Mouse (Mus musculus): Measurements from ENCODE around the gene Fkbp5. TPM values are rescaled to one million over a fixed set of nuclear protein-coding genes. Genes with fewer than 3 reads are reported as not detected.
A peak's percentile ranks its signal among the peaks of the same experiment; 100 is the strongest.

Gene Fkbp5
- polyA plus RNA-seq, 1 experiment from 2014 or later: 37.9 TPM

GRCm38 (mm10) chr17:28521071-28521726 lies 3.9 kb upstream of the Fkbp5 start:
- DNase-seq (ENCODE audit: low spot score): no peak
- WGBS: 65% methylated on average over 5 of the region's 5 CpGs
- no peaks in the 10 kb centered on the region for H3K36me3 ChIP-seq
- H3K4me1 ChIP-seq (replicated peaks): peaks cover 43% of the 10 kb centered on the region
- H3K27ac ChIP-seq: no peak overlapping the region
- no peaks in the 10 kb centered on the region for H3K9me3 ChIP-seq
- H3K4me3 ChIP-seq: no peak overlapping the region
- H3K27me3 ChIP-seq (ENCODE audit: insufficient read depth, poor library complexity, severe bottlenecking): peaks cover 80% of the 10 kb centered on the region

GRCm38 (mm10) chr17:28520561-28520960 lies 3.2 kb upstream of the Fkbp5 start:
- Histone ChIP-seq H3K27me3 (ENCODE audit: insufficient read depth, poor library complexity, severe bottlenecking) (peaks cover 87% of the 10 kb centered on the region), H3K27ac (no peak overlapping the region), H3K4me3 (no peak overlapping the region), H3K9me3 (no peaks in the 10 kb centered on the region), H3K36me3 (no peaks in the 10 kb centered on the region), H3K4me1 (replicated peaks) (peaks cover 47% of the 10 kb centered on the region)
- 85% methylated on average over 4 of the region's 4 CpGs for WGBS
- no peak for DNase-seq (ENCODE audit: low spot score)

DNA sequence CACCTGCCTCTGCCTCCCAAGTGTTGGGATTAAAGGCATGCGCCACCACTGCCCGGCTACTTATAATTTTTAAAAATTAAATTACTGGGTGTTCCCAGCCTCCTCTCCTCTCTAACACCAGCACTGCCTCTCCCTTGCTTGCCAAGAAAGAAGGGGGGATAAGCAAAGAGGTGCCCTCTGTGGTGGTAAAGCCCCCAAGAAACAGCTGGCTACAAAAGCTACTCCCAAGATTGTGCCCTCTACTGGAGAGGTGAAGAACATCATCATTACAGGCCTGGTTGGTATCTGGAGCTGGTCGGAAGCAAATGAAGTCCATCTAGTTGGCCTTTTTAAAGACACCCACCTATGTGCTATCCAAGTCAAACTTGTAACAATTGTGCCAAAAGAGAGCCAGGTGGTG lies 2.5 kb upstream of the Fkbp5 start:
- no peak for DNase-seq (ENCODE audit: low spot score)
- no peaks in the 10 kb centered on the region for H3K36me3 ChIP-seq
- WGBS: 93% methylated on average over 3 of the region's 3 CpGs
- no peaks in the 10 kb centered on the region for H3K9me3 ChIP-seq
- no peak overlapping the region for H3K27ac ChIP-seq
- peaks cover 91% of the 10 kb centered on the region for H3K27me3 ChIP-seq (ENCODE audit: insufficient read depth, poor library complexity, severe bottlenecking)
- peaks cover 55% of the 10 kb centered on the region for H3K4me1 ChIP-seq (replicated peaks)
- H3K4me3 ChIP-seq: no peak overlapping the region

- Histone ChIP-seq H3K27ac (peak overlapping the region; percentile 88), H3K27me3 (ENCODE audit: insufficient read depth, poor library complexity, severe bottlenecking) (peaks cover 81% of the 10 kb centered on the region)
- 22% methylated on average over 8 of the region's 8 CpGs for WGBS
These were observed 1.3 kb upstream of the Fkbp5 start for GRCm38 (mm10) chr17:28518615-28519071.

GRCm38 (mm10) chr17:28517956-28518614 lies 758 bp upstream of the Fkbp5 start:
- H3K27ac ChIP-seq: peak overlapping the region; percentile 88
- peaks cover 58% of the 10 kb centered on the region for H3K4me1 ChIP-seq (replicated peaks)
- H3K4me3 ChIP-seq: peak overlapping the region; percentile 59
- no peaks in the 10 kb centered on the region for H3K9me3 ChIP-seq
- H3K27me3 ChIP-seq (ENCODE audit: insufficient read depth, poor library complexity, severe bottlenecking): peaks cover 76% of the 10 kb centered on the region
- DNase-seq (ENCODE audit: low spot score): peak; percentile 55
- H3K36me3 ChIP-seq: no peaks in the 10 kb centered on the region
- WGBS: under 1% methylated on average over 45 of the region's 46 CpGs

More at GRCm38 (mm10) chr17:28518615-28519071, 1.3 kb upstream of the Fkbp5 start:
- peaks cover 60% of the 10 kb centered on the region for H3K4me1 ChIP-seq (replicated peaks)
- H3K36me3 ChIP-seq: no peaks in the 10 kb centered on the region
- no peaks in the 10 kb centered on the region for H3K9me3 ChIP-seq
- H3K4me3 ChIP-seq: peak overlapping the region; percentile 59
- no peak for DNase-seq (ENCODE audit: low spot score)

DNA sequence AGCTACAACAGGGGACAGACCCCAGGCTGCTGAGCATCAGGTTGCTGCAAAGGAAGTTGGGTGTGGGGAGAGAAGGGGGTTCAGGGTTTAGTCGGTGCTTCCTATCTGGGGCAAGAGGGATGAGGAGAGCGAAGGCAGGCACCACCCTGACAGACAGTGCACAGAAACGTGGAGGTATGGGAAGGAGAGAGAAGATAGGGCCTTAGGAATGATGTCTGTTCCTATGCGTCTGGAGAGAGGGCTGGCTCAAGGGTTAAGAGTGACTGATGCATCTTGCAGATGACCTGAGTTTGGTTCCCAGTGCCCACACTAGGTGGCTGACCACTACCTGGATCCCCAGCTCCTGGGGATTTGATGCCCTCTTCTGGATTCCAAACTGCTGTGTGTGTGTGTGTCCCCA lies 446 bp downstream of the Fkbp5 start:
- H3K27ac ChIP-seq: no peak overlapping the region
- DNase-seq (ENCODE audit: low spot score): no peak
- no peaks in the 10 kb centered on the region for H3K9me3 ChIP-seq
- H3K27me3 ChIP-seq (ENCODE audit: insufficient read depth, poor library complexity, severe bottlenecking): peaks cover 76% of the 10 kb centered on the region
- H3K36me3 ChIP-seq: no peaks in the 10 kb centered on the region
- H3K4me3 ChIP-seq: peak overlapping the region; percentile 59; the same call in 1 of the 2 replicates
- WGBS: 71% methylated on average over 4 of the region's 4 CpGs
- H3K4me1 ChIP-seq (replicated peaks): peaks cover 58% of the 10 kb centered on the region

DNA sequence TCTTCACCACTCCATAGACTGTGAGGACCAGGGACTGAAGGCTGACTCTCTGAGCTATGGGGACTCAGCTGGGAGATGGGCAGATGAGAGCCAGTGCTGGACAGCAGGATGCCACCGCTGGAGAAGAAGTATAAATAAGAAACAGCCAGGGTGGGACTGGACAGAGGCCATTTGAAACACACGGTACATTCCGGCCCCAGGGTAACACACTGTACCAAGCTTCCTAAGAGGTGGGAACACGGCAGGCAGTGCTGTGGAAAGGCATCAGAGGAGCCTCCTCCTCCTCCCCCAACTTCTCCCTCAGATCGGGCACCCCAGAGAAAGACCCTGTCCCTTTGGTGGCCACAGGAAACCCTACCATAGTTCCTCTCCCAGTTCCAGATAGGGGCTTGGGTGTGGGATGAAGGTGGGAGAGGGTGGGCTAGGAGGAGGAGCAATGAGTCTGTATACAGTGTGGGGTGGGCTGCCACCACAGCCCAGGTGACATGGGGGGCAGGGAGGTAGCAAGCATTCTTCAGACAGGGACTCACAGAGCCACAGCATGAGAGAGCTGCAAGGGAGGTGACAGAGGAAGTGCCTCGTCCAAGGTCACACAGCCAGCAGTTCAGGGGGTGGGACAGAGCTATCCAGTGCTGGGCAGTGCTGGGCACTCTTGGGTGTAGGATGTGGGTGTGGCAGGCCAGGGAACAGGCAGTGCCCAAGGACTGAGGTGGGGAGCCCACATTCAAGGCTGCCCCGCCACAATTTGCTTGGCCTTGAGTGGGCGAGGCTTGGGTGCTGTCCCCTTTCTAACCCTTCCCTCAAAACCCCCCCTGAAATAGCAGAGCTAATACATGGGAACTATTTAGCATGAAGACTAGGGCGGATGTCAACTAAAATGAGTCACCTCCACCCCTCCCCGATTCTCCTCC lies 1.6 kb downstream of the Fkbp5 start:
- peaks cover 70% of the 10 kb centered on the region for H3K27me3 ChIP-seq (ENCODE audit: insufficient read depth, poor library complexity, severe bottlenecking)
- peaks cover 70% of the 10 kb centered on the region for H3K4me1 ChIP-seq (replicated peaks)

GRCm38 (mm10) chr17:28514555-28514954 lies 2.8 kb downstream of the Fkbp5 start:
- Histone ChIP-seq H3K27me3 (ENCODE audit: insufficient read depth, poor library complexity, severe bottlenecking) (peaks cover 64% of the 10 kb centered on the region), H3K36me3 (no peaks in the 10 kb centered on the region), H3K9me3 (no peaks in the 10 kb centered on the region), H3K4me3 (no peak overlapping the region), H3K4me1 (replicated peaks) (peaks cover 78% of the 10 kb centered on the region), H3K27ac (0 out of 2 replicates have a peak overlapping the region, but pooled peaks have one; percentile 64)
- WGBS: 53% methylated on average over 5 of the region's 5 CpGs
- DNase-seq (ENCODE audit: low spot score): no peak

More for the DNA sequence above, 1.6 kb downstream of the Fkbp5 start:
- DNase-seq (ENCODE audit: low spot score): no peak
- Histone ChIP-seq H3K36me3 (no peaks in the 10 kb centered on the region), H3K27ac (peak overlapping the region; percentile 59), H3K9me3 (no peaks in the 10 kb centered on the region), H3K4me3 (no peak overlapping the region)
- WGBS: 63% methylated on average over 10 of the region's 10 CpGs

DNA sequence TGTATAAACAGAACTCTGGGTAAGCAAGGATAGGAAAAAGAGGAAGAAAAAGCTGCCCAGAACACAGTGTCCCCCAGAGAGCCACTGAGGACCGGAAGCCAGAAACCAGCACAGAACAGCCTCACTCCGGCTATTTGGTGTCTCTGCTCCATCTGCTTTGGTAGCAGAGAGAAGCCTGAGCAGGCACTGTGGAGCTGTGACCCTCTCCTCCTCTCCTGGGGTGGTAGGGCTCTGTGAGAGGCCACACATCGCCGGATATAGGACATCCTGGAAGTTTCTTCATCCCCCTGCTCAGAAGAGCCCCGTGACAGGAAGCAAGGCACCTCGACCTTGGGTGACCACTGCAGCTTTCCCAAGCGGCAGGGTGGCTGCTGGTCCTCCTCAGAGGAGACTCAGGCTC lies 3.5 kb downstream of the Fkbp5 start:
- H3K9me3 ChIP-seq: no peaks in the 10 kb centered on the region
- WGBS: 65% methylated on average over 7 of the region's 7 CpGs
- H3K4me1 ChIP-seq (replicated peaks): peaks cover 77% of the 10 kb centered on the region
- H3K4me3 ChIP-seq: no peak overlapping the region
- peak overlapping the region; percentile 64; the same call in 1 of the 2 replicates for H3K27ac ChIP-seq
- peaks cover 59% of the 10 kb centered on the region for H3K27me3 ChIP-seq (ENCODE audit: insufficient read depth, poor library complexity, severe bottlenecking)
- DNase-seq (ENCODE audit: low spot score): no peak
- no peaks in the 10 kb centered on the region for H3K36me3 ChIP-seq

GRCm38 (mm10) chr17:28513337-28513736 lies 4.0 kb downstream of the Fkbp5 start:
- Histone ChIP-seq H3K27ac (peak overlapping the region; percentile 64; the same call in 1 of the 2 replicates), H3K4me1 (replicated peaks) (peaks cover 72% of the 10 kb centered on the region), H3K27me3 (ENCODE audit: insufficient read depth, poor library complexity, severe bottlenecking) (peaks cover 53% of the 10 kb centered on the region), H3K36me3 (no peaks in the 10 kb centered on the region), H3K9me3 (no peaks in the 10 kb centered on the region), H3K4me3 (no peak overlapping the region)
- WGBS: 75% methylated on average over 1 of the region's 1 CpGs
- DNase-seq (ENCODE audit: low spot score): no peak

GRCm38 (mm10) chr17:28512696-28513095 lies 4.6 kb downstream of the Fkbp5 start:
- Histone ChIP-seq H3K4me1 (replicated peaks) (peaks cover 67% of the 10 kb centered on the region), H3K27me3 (ENCODE audit: insufficient read depth, poor library complexity, severe bottlenecking) (peaks cover 48% of the 10 kb centered on the region), H3K27ac (peak overlapping the region; percentile 82), H3K4me3 (no peak overlapping the region), H3K36me3 (no peaks in the 10 kb centered on the region), H3K9me3 (no peaks in the 10 kb centered on the region)
- 45% methylated on average over 6 of the region's 6 CpGs for WGBS
- no peak for DNase-seq (ENCODE audit: low spot score)

GRCm38 (mm10) chr17:28511616-28512541 lies 5.4 kb downstream of the Fkbp5 start:
- no peaks in the 10 kb centered on the region for H3K9me3 ChIP-seq
- H3K4me3 ChIP-seq: 0 out of 2 replicates have a peak overlapping the region, but pooled peaks have one; percentile 43
- H3K27ac ChIP-seq: peak overlapping the region; percentile 86
- H3K4me1 ChIP-seq (replicated peaks): peaks cover 70% of the 10 kb centered on the region
- DNase-seq (ENCODE audit: low spot score): peak; percentile 55
- H3K36me3 ChIP-seq: no peaks in the 10 kb centered on the region
- H3K27me3 ChIP-seq (ENCODE audit: insufficient read depth, poor library complexity, severe bottlenecking): peaks cover 46% of the 10 kb centered on the region
- WGBS: 30% methylated on average over 9 of the region's 9 CpGs

Data from hindbrain, embryonic 10.5 days (tissue).